Mouse (Mus musculus) midbrain, embryonic 16.5 days (tissue): ENCODE measurements at regions not wholly inside any gene's neighbourhood (a gene's known extent, or its start where the extent isn't known, plus 50 kb on each side); places are given as distances from the start of the nearest gene placed in this dataset.
"Not testable (repeated sequence)": the region's sequence is repeated elsewhere in the genome, so short reads cannot be mapped to it uniquely, and the experiment has no call there.

ENCODE experiments used
- ATAC-seq: fragments of 200-750 bp; cut with Nextera tagmentation; 2 replicates; pipeline ENCODE4 v1.8.0; 2017; ENCODE audit warnings: moderate TSS enrichment
- H3K27ac ChIP-seq: fragments of 300-500 bp; sonication (generic); 2 replicates; pipeline ENCODE4 v1.5.1; 2014; ENCODE audit warnings: mild to moderate bottlenecking, low read length, mixed read lengths
- H3K27me3 ChIP-seq: fragments of 300-500 bp; sonication (generic); 2 replicates; pipeline ENCODE4 v1.6.1; 2014; ENCODE audit warnings: low read depth, low read length, mixed read lengths; ENCODE audit not compliant: control insufficient read depth, insufficient read depth
- H3K36me3 ChIP-seq: fragments of 300-500 bp; sonication (generic); 2 replicates; pipeline ENCODE4 v1.6.1; 2014; ENCODE audit warnings: mild to moderate bottlenecking, low read length, moderate library complexity, mixed read lengths; ENCODE audit not compliant: control insufficient read depth, insufficient read depth
- H3K4me1 ChIP-seq: fragments of 300-500 bp; sonication (generic); 2 replicates; pipeline ENCODE4 v1.6.1; 2014; ENCODE audit warnings: mild to moderate bottlenecking, low read length, mixed read lengths; ENCODE audit not compliant: control insufficient read depth, insufficient read depth
- H3K4me2 ChIP-seq: fragments of 300-500 bp; sonication (generic); 2 replicates; pipeline ENCODE4 v1.6.1; 2014; ENCODE audit warnings: mild to moderate bottlenecking, low read length, mixed read lengths
- H3K4me3 ChIP-seq: fragments of 300-500 bp; sonication (generic); 2 replicates; pipeline ENCODE4 v1.5.1; 2014; ENCODE audit warnings: low read depth, mild to moderate bottlenecking, low read length, moderate library complexity, mixed read lengths
- H3K9ac ChIP-seq: fragments of 300-500 bp; sonication (generic); 2 replicates; pipeline ENCODE4 v1.6.1; 2014; ENCODE audit warnings: low read depth, low read length, mixed read lengths
- H3K9me3 ChIP-seq: fragments of 300-500 bp; sonication (generic); replicated peaks from 2 replicates; pipeline ENCODE4 v1.6.1; 2014; ENCODE audit warnings: mild to moderate bottlenecking, low read length, mixed read lengths; ENCODE audit not compliant: control insufficient read depth, poor library complexity, severe bottlenecking
- WGBS: fragments of 180-500 bp; shearing (Covaris S2); extraction: QIAGEN DNeasy Blood & Tissue Kit; methylation state at CpG from one replicate; pipeline ENCODE4 v1.1.7; 2014; 5-methylcytosine and 5-hydroxymethylcytosine counted together

DNA sequence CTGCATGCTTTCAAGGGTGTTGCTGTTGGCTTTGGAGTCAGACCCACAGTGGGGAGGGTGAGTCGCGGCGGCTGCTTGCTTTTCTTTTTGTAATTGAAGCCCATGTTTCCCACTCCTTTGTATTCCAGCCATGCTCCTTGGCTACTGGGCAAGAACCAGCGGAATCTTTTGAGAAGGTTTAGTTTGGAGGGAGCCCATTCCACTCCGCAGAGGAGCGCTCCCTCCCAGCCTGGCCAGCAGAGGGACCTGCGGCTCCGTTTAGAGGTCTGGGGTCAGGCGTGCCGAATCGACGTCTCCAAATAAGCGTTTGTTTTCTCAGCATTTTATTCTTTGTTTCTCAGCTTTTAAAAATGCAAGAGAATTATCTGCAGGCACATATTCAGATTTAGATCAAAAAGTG, 149.6 kb upstream of the Ttc29 start:
- no peaks in the 10 kb centered on the region for H3K9me3 ChIP-seq
- no peak overlapping the region for H3K27ac ChIP-seq
- ATAC-seq, result peak; percentile 83; the same call in 1 of the 2 replicates
- H3K4me1 ChIP-seq, result no peaks in the 10 kb centered on the region; the same call in none of the 2 replicates
- peak overlapping the region; percentile 29 for H3K4me3 ChIP-seq
- no peaks in the 10 kb centered on the region for H3K27me3 ChIP-seq
- H3K36me3 ChIP-seq, result no peaks in the 10 kb centered on the region
- WGBS, result 1% methylated on average over 13 of the region's 13 CpGs
- peak overlapping the region; percentile 59 for H3K4me2 ChIP-seq
- H3K9ac ChIP-seq, result peak overlapping the region; percentile 10; the same call in 1 of the 2 replicates

DNA sequence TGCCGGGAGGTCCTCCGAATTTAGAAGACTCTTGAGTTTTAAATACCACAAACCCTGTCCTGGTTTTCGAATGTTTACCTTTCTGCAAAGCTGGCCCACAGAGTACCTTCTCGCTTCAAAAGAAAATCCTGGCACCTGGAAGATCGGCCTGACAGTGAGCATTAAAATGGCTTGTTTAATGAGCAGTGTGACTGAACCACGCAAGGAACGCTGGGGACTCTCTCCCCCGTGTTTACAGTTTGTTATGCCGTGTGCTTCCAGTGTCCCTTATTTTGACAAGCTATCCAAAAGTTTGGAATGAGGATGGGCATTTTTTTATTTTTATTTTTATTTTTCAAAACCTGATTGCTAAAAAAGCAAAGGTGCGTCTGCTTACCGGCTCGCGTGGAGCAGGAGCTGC, 148.9 kb upstream of the Ttc29 start:
- peak overlapping the region; percentile 59 for H3K4me2 ChIP-seq
- H3K27me3 ChIP-seq, result no peaks in the 10 kb centered on the region
- no peaks in the 10 kb centered on the region; the same call in none of the 2 replicates for H3K4me1 ChIP-seq
- WGBS, result 32% methylated on average over 13 of the region's 13 CpGs
- peak overlapping the region; percentile 29; the same call in 1 of the 2 replicates for H3K4me3 ChIP-seq
- H3K27ac ChIP-seq, result no peak overlapping the region
- no peaks in the 10 kb centered on the region for H3K9me3 ChIP-seq
- H3K36me3 ChIP-seq, result no peaks in the 10 kb centered on the region
- ATAC-seq, result no peak
- H3K9ac ChIP-seq, result 0 out of 2 replicates have a peak overlapping the region, but pooled peaks have one; percentile 10

DNA sequence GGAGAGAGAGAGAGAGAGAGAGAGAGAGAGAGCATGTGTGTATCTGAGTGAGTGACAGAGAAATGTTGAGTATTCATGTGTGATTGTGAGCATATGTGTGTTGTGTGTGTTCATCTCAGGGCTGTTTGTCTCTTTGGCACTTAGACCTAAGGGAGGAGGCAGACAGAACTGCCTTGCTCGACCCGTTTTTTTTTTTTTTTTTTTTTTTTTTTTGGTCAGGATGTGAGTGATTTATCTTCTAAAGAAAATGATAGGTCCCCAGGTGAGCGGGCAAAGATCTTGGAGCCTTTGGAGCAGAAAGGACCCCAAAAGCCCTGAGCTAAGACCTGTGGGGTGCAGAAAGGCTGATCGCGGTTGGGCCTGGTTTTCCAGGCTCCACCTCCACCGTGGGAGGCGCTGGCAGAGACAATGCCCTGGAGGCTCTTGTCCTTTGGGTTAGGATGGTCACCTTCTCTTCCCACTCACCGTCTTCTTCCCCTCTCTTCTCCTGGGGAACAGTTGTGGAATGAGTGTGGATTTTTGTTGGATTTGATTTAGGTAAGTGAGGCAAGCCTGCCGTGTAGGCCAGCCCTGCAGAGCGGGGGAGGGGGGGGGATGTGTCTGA, 147.1 kb upstream of the Ttc29 start:
- no peaks in the 10 kb centered on the region for H3K36me3 ChIP-seq
- no peak overlapping the region for H3K27ac ChIP-seq
- H3K27me3 ChIP-seq, result no peaks in the 10 kb centered on the region
- no peaks in the 10 kb centered on the region for H3K9me3 ChIP-seq
- 41% methylated on average over 10 of the region's 10 CpGs for WGBS
- H3K4me3 ChIP-seq, result no peak overlapping the region
- ATAC-seq, result no peak
- H3K4me1 ChIP-seq, result no peaks in the 10 kb centered on the region; the same call in none of the 2 replicates
- no peak overlapping the region for H3K4me2 ChIP-seq
- H3K9ac ChIP-seq, result no peak overlapping the region

DNA sequence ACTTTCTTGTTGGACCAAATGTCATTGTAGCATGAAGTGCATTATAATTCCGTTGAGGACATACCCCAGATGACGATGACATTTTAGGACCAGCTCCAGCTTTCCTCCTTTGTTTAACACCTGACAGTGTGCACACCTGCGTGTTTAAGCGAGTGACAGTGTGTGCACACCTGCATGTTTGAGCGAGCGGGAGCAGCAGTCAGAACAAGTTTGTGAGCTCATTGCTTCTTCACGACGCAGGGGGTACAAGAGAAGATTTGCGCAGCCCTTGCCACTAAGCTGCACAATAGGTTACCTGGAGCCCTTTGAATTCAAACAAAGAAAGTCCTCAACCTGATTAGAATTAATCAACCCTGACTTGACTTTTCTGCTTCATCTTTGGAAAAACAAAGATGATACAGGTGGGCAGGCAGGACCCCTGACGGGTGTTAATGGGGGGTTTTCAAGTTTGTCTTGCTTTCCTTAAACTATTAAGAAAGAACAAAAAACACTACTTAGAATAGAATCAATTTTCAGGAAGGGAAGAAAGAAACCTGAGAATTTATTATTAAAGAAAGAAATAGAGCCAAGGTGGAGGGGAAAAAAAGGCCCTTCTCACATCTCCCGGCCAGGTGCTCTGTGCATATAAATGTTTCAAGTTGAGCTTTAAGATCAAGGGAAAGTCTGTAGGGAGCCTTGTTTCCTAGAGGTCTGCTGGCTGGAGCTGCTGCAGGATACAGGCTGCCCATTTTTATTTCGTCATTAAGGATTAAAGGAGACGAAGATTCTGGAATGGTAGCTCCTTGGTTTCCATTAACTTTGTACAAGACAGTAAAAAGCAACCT, 144.8 kb upstream of the Ttc29 start:
- Histone ChIP-seq H3K27ac (no peak overlapping the region), H3K4me2 (no peak overlapping the region), H3K36me3 (no peaks in the 10 kb centered on the region), H3K4me3 (no peak overlapping the region), H3K9me3 (no peaks in the 10 kb centered on the region), H3K9ac (no peak overlapping the region), H3K4me1 (no peaks in the 10 kb centered on the region; the same call in none of the 2 replicates), H3K27me3 (no peaks in the 10 kb centered on the region)
- no peak for ATAC-seq
- 17% methylated on average over 13 of the region's 13 CpGs for WGBS

DNA sequence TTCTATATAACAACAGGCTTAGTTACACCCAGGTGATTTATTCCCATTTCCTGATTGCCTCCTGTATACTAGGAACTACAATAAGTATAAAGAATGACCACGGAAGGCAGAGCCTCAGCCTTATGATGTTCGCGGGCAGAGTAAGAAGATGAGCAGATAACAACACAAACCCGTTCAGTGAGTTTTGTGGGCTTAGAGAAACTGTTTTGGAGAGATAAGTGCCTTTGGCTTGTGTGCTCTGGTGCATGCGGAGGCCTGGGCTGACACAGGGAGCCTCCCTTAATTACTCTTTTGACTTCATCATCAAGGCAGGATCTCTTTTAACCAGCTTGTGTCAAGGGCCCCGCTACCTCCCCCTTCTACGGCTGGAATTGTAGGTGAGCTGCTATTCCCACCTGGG, 139.3 kb upstream of the Ttc29 start:
- 83% methylated on average over 7 of the region's 7 CpGs for WGBS
- Histone ChIP-seq H3K4me2 (no peak overlapping the region), H3K9ac (no peak overlapping the region), H3K4me1 (no peaks in the 10 kb centered on the region), H3K27ac (no peak overlapping the region), H3K4me3 (no peak overlapping the region), H3K36me3 (no peaks in the 10 kb centered on the region), H3K9me3 (no peaks in the 10 kb centered on the region), H3K27me3 (no peaks in the 10 kb centered on the region)
- no peak for ATAC-seq

DNA sequence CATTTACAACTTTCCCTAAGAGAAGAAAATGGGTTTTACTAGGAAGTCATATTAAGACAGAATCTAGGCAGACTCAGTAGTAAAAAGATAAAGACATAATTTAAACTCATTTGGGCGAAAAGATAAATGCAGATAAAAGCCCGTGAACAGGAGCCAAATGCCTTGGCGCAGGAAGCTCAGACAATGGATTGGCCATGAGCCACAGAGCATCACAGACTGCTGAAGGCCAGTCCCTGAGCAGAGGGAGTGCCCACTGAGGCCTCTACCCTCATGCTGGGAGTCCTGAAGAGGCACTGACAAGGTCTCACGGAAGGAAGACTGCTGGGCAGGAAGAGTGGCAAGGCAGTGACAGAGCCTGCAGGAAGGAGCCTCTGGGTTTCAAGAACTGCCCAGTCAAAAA, 136.0 kb upstream of the Ttc29 start:
- no peak for ATAC-seq

DNA sequence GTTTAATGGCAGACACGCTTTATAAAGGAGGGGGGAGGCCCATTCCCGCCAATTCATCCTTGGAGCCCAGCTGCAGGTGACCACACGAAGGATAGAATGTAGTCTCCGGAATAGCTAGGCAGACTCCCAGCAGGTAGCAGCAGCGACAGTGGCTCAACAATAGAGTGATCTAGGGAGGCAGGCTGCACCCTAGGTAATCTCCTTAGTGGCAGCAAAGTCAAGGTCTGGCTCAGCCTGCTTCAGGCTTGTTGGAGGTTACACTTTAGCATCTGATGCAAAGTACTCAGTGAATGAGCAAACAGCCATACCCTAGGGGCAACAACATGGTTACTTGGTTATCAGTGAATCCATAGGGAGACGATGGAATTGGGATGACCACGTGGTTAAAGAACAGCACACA, 131.7 kb upstream of the Ttc29 start:
- 35% methylated on average over 7 of the region's 7 CpGs for WGBS
- H3K4me3 ChIP-seq, H3K9ac ChIP-seq, H3K4me1 ChIP-seq, H3K27me3 ChIP-seq, H3K9me3 ChIP-seq, H3K4me2 ChIP-seq, ATAC-seq, H3K36me3 ChIP-seq, H3K27ac ChIP-seq: not testable (repeated sequence)

More for the DNA sequence above, 136.0 kb upstream of the Ttc29 start:
- H3K4me3 ChIP-seq, result no peak overlapping the region
- 46% methylated on average over 4 of the region's 4 CpGs for WGBS
- H3K27ac ChIP-seq, result no peak overlapping the region
- no peaks in the 10 kb centered on the region for H3K9me3 ChIP-seq
- no peaks in the 10 kb centered on the region for H3K36me3 ChIP-seq
- no peaks in the 10 kb centered on the region for H3K27me3 ChIP-seq
- no peak overlapping the region for H3K9ac ChIP-seq
- H3K4me2 ChIP-seq, result no peak overlapping the region
- no peaks in the 10 kb centered on the region for H3K4me1 ChIP-seq

DNA sequence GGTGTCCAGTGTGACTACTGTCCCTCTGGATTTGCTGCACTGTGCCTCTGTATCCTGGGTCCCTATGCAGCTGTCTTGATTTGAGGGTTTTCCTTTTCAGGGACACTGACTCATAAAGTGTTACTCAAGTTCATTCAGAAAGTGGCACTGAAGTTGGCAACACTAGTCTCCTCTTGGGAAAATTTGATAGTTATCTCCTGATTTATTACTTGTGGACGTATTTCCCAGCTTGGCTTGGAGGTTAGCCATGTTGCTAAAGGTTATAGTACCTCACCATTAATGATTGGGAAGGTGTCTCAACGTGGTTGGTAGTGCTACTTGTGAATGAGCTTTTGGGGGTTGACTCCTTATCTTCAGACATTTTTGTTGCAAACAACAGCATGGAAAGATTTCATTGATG, 130.1 kb upstream of the Ttc29 start:
- H3K4me3 ChIP-seq, result no peak overlapping the region
- no peak for ATAC-seq
- H3K36me3 ChIP-seq, result no peaks in the 10 kb centered on the region
- H3K27ac ChIP-seq, result no peak overlapping the region
- WGBS, result 86% methylated on average over 2 of the region's 2 CpGs
- H3K9me3 ChIP-seq, result no peaks in the 10 kb centered on the region
- H3K27me3 ChIP-seq, result no peaks in the 10 kb centered on the region
- no peak overlapping the region for H3K9ac ChIP-seq
- no peaks in the 10 kb centered on the region for H3K4me1 ChIP-seq
- no peak overlapping the region for H3K4me2 ChIP-seq

DNA sequence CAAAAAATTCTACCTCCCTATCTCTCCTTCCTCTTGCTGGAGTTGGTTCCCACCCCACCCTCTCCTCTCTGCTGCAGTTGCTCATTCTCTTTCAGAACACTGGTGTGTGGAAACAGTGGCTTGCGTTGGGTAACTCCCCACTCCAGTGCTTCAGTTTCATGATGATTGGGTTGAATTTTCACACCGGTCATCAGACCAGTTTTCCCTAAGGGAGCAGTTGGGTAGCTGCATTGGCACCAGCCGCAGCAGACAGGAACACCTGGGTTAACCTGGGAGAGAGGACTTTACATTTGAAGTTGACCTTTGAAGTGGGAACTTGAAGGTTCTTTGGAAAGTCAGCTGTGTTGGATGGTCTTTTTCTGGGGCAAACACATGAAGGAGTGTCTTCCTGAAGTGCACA, 126.7 kb upstream of the Ttc29 start:
- H3K4me2 ChIP-seq, result no peak overlapping the region
- no peak overlapping the region for H3K4me3 ChIP-seq
- H3K9ac ChIP-seq, result no peak overlapping the region
- H3K9me3 ChIP-seq, result no peaks in the 10 kb centered on the region
- H3K27me3 ChIP-seq, result no peaks in the 10 kb centered on the region
- ATAC-seq, result no peak
- no peaks in the 10 kb centered on the region for H3K4me1 ChIP-seq
- no peaks in the 10 kb centered on the region for H3K36me3 ChIP-seq
- WGBS, result 94% methylated on average over 3 of the region's 3 CpGs
- no peak overlapping the region for H3K27ac ChIP-seq
